Mouse (Mus musculus) kidney, adult 2 months (tissue): ENCODE results near the gene Ssr2.

Experiments used
- CTCF ChIP-seq: fragments of 200-500 bp; conservative IDR thresholded peaks from 2 replicates; pipeline ENCODE4 v1.5.1; 2011; ENCODE audit warnings: low read depth, mild to moderate bottlenecking, control low read depth, low read length, moderate library complexity, mixed read lengths; ENCODE audit not compliant: insufficient read depth, insufficient read length
- POLR2A ChIP-seq: fragments of 200-500 bp; IDR thresholded peaks from one replicate; pipeline ENCODE4 v1.6.1; 2011; ENCODE audit warnings: low read depth, low read length, control low read depth

- no peak for TF ChIP-seq CTCF
- TF ChIP-seq POLR2A, result no peak
These were observed at the start of gene Ssr2 for GRCm38 (mm10) chr3:88575540-88575939.
